Mouse (Mus musculus): Measurements from ENCODE around the gene Gm36210. TPM values are rescaled to one million over a fixed set of nuclear protein-coding genes. Genes with fewer than 3 reads are reported as not detected.

The Gm36210 gene
- total RNA-seq, 4 experiments from 2014 or later = 0.29 to 0.77 (median 0.39) TPM

- DNase-seq (ENCODE audit: low spot score in 2 of 2) = no peak
Observed at GRCm38 (mm10) chr7:4850621-4851314, 55.5 kb downstream of the Gm36210 start.

- no peak for DNase-seq (ENCODE audit: low spot score in 2 of 2)
Observed at GRCm38 (mm10) chr7:4849372-4849771, 56.9 kb downstream of the Gm36210 start.

Other genes with a start within 250 kb of the Gm36210 start
- gene Ppp6r1, start 247.5 kb downstream of the Gm36210 start, total RNA-seq (2022) = 100 to 1,000 TPM; 130 to 139 (median 134) TPM
- gene Hspbp1, start 221.4 kb downstream of the Gm36210 start, total RNA-seq (2022) = 10 to 100 TPM; 76.4 to 91.2 (median 84.1) TPM
- 100 to 1,000 TPM; 314 to 327 (median 325) TPM for gene Brsk1, start 215.9 kb downstream of the Gm36210 start, total RNA-seq (2022)
- gene Tmem150b, start 181.3 kb downstream of the Gm36210 start, total RNA-seq (2022) = under 1 TPM in 2 of 4 experiments, not detected in 2; 0.27 to 0.36 TPM
- 10 to 100 TPM; 26.1 to 39.8 (median 33.0) TPM for gene Kmt5c, start 166.4 kb downstream of the Gm36210 start, total RNA-seq (2022)
- gene Cox6b2, start 153.4 kb downstream of the Gm36210 start, total RNA-seq (2022) = 10 to 100 TPM in 1 of 4 experiments, 1 to 10 TPM in 3; 6.0 to 13.0 (median 7.4) TPM
- not detected for gene Fam71e2, start 135.2 kb downstream of the Gm36210 start, total RNA-seq (2022)
- gene Il11, start 123.7 kb downstream of the Gm36210 start, total RNA-seq (2022) = under 1 TPM; 0.31 to 0.43 (median 0.37) TPM
- not detected for gene Tmem190, start 123.6 kb downstream of the Gm36210 start, total RNA-seq (2022)
- 1 to 10 TPM; 1.2 to 3.7 (median 2.0) TPM for gene Tmem238, start 116.9 kb downstream of the Gm36210 start, total RNA-seq (2022)
- 100 to 1,000 TPM; 350 to 553 (median 418) TPM for gene Rpl28, start 113.6 kb downstream of the Gm36210 start, total RNA-seq (2022)
- gene Ube2s, start 93.9 kb downstream of the Gm36210 start, total RNA-seq (2022) = 100 to 1,000 TPM; 113 to 119 (median 116) TPM
- gene Shisa7, start 61.8 kb downstream of the Gm36210 start, total RNA-seq (2022) = 100 to 1,000 TPM; 133 to 179 (median 153) TPM
- gene Isoc2b, start 36.3 kb downstream of the Gm36210 start, total RNA-seq (2022) = 1 to 10 TPM; 4.7 to 8.9 (median 6.9) TPM
- gene Isoc2a, start 29.4 kb downstream of the Gm36210 start, total RNA-seq (2022) = 10 to 100 TPM; 13.7 to 16.0 (median 14.2) TPM
- 10 to 100 TPM; 13.0 to 15.3 (median 13.9) TPM for gene Zfp628, start 8.7 kb upstream of the Gm36210 start, total RNA-seq (2022)
- gene Nat14, start 15.5 kb upstream of the Gm36210 start, total RNA-seq (2022) = 100 to 1,000 TPM in 2 of 4 experiments, 10 to 100 TPM in 2; 89.9 to 111 (median 102) TPM
- gene Ssc5d, start 19.3 kb upstream of the Gm36210 start, total RNA-seq (2022) = 1 to 10 TPM; 2.8 to 5.1 (median 4.2) TPM
- gene Sbk2, start 57.9 kb upstream of the Gm36210 start, total RNA-seq (2022) = 1 to 10 TPM in 1 of 4 experiments, under 1 TPM in 2, not detected in 1; 0.58 to 1.1 (median 0.90) TPM
- 1 to 10 TPM in 2 of 4 experiments, under 1 TPM in 2; 0.71 to 1.1 (median 0.98) TPM for gene Sbk3, start 64.7 kb upstream of the Gm36210 start, total RNA-seq (2022)
- gene Zfp579, start 89.6 kb upstream of the Gm36210 start, total RNA-seq (2022) = 10 to 100 TPM; 23.2 to 32.9 (median 30.6) TPM
- 1 to 10 TPM; 6.0 to 8.0 (median 6.9) TPM for gene Zfp524, start 107.9 kb upstream of the Gm36210 start, total RNA-seq (2022)
- gene Fiz1, start 108.2 kb upstream of the Gm36210 start, total RNA-seq (2022) = 10 to 100 TPM; 20.7 to 25.3 (median 24.5) TPM
- not detected for gene Gm44973, start 109.0 kb upstream of the Gm36210 start, total RNA-seq (2022)
- gene Zfp865, start 113.9 kb upstream of the Gm36210 start, total RNA-seq (2022) = 10 to 100 TPM; 37.1 to 42.5 (median 38.5) TPM
- gene Ccdc106, start 114.0 kb upstream of the Gm36210 start, total RNA-seq (2022) = 10 to 100 TPM; 45.2 to 65.9 (median 56.9) TPM
- gene 4632433K11Rik, start 127.6 kb upstream of the Gm36210 start, total RNA-seq (2022) = under 1 TPM in 1 of 4 experiments, not detected in 3; 0.55 TPM
- 1 to 10 TPM; 5.6 to 6.4 (median 6.3) TPM for gene Zfp784, start 131.9 kb upstream of the Gm36210 start, total RNA-seq (2022)
- gene Zfp580, start 145.0 kb upstream of the Gm36210 start, total RNA-seq (2022) = 10 to 100 TPM; 22.8 to 28.6 (median 27.8) TPM
- 100 to 1,000 TPM; 175 to 196 (median 179) TPM for gene U2af2, start 155.6 kb upstream of the Gm36210 start, total RNA-seq (2022)
- 100 to 1,000 TPM; 411 to 477 (median 457) TPM for gene Epn1, start 173.7 kb upstream of the Gm36210 start, total RNA-seq (2022)
- gene Rfpl4, start 210.4 kb upstream of the Gm36210 start, total RNA-seq (2022) = not detected
- gene Rasl2-9, start 219.4 kb upstream of the Gm36210 start, total RNA-seq (2022) = 1 to 10 TPM in 1 of 4 experiments, under 1 TPM in 2, not detected in 1; 0.63 to 1.0 (median 0.77) TPM
- under 1 TPM in 2 of 4 experiments, not detected in 2; 0.02 to 0.04 TPM for gene Vmn1r55, start 243.2 kb upstream of the Gm36210 start, total RNA-seq (2022)

Measured in layer of hippocampus, adult 8-10 months (tissue).